ENCODE assay signal across 8 mouse cellular contexts in the genomic region with DNA sequence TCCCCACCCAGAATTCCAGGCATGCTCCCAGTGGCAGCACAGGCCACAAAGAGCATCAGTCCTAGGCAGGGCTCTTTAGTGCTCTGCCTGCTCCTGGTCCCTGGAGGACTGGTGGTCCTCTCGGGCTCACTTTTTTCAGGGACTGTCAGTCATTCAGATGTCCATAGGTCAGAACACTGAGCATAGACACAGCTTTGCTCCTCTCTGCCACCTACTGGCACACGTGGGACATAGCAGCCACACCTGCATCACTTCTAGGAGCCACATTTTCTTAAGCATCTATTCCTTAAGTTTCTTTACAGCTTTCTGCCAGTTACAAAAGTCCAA. TPM values are rescaled to one million over a fixed set of nuclear protein-coding genes. Genes with fewer than 3 reads are reported as not detected.
A peak's percentile ranks its signal among the peaks of the same experiment; 100 is the strongest.
DNase-seq lines count a peak whose midpoint lies in the region; ATAC-seq and TF ChIP-seq lines count a peak whose summit lies in the region.

No protein-coding gene starts in this region.

- H3K4me3 ChIP-seq in spleen, adult 2 months (ENCODE audit: extremely low read depth, insufficient read depth, insufficient read length): no peak overlapping the region
- H3K4me3 ChIP-seq in embryonic facial prominence, embryonic 11.5 days (ENCODE audit: low read depth, low read length): no peak overlapping the region
- H3K4me3 ChIP-seq in limb, embryonic 11.5 days (ENCODE audit: low read depth, low read length): no peak overlapping the region

- no peak for TF ChIP-seq POLR2A in spleen, adult 2 months (IDR thresholded peaks at IDR 0.05; ENCODE audit: low read depth, low read length)

- H3K27me3 ChIP-seq in spleen, adult 2 months (ENCODE audit: control insufficient read depth, insufficient read depth, low read length): no peaks in the 10 kb centered on the region
- H3K27me3 ChIP-seq in embryonic facial prominence, embryonic 11.5 days (ENCODE audit: control insufficient read depth, insufficient read depth, low read length): no peaks in the 10 kb centered on the region
- no peaks in the 10 kb centered on the region for H3K27me3 ChIP-seq in limb, embryonic 11.5 days (ENCODE audit: control insufficient read depth, insufficient read depth, low read length)

- 6% methylated on average over 2 of the region's 2 CpGs for WGBS in spleen, adult 2 months
- 14% methylated on average over 2 of the region's 2 CpGs for WGBS in embryonic facial prominence, embryonic 11.5 days
- 14% methylated on average over 2 of the region's 2 CpGs for WGBS in limb, embryonic 11.5 days

- no peak overlapping the region for H3K27ac ChIP-seq in spleen, adult 2 months (ENCODE audit: insufficient read depth, low read length)
- no peak overlapping the region for H3K27ac ChIP-seq in embryonic facial prominence, embryonic 11.5 days (replicated peaks; ENCODE audit: low read depth, low read length)
- H3K27ac ChIP-seq in limb, embryonic 11.5 days (replicated peaks; ENCODE audit: low read depth, low read length): no peak overlapping the region

- H3K4me1 ChIP-seq in spleen, adult 2 months (ENCODE audit: control insufficient read depth, insufficient read depth, insufficient read length): no peaks in the 10 kb centered on the region
- H3K4me1 ChIP-seq in embryonic facial prominence, embryonic 11.5 days (ENCODE audit: control insufficient read depth, insufficient read depth, low read length): no peaks in the 10 kb centered on the region
- H3K4me1 ChIP-seq in limb, embryonic 11.5 days (ENCODE audit: control insufficient read depth, insufficient read depth, low read length): peaks cover 3% of the 10 kb centered on the region; the same call in 1 of the 2 replicates

- no peaks in the 10 kb centered on the region for H3K9me3 ChIP-seq in embryonic facial prominence, embryonic 11.5 days (replicated peaks; ENCODE audit: control insufficient read depth, low read length)
- H3K9me3 ChIP-seq in limb, embryonic 11.5 days (ENCODE audit: control insufficient read depth, low read length): no peaks in the 10 kb centered on the region

- H3K4me2 ChIP-seq in embryonic facial prominence, embryonic 11.5 days (ENCODE audit: low read depth, low read length): no peak overlapping the region
- no peak overlapping the region for H3K4me2 ChIP-seq in limb, embryonic 11.5 days (ENCODE audit: low read depth, severe bottlenecking)

- no peaks in the 10 kb centered on the region for H3K36me3 ChIP-seq in spleen, adult 2 months (ENCODE audit: control insufficient read depth, insufficient read depth, low read length)
- H3K36me3 ChIP-seq in embryonic facial prominence, embryonic 11.5 days (replicated peaks; ENCODE audit: control insufficient read depth, insufficient read depth, low read depth, low read length): no peaks in the 10 kb centered on the region
- no peaks in the 10 kb centered on the region for H3K36me3 ChIP-seq in limb, embryonic 11.5 days (ENCODE audit: control insufficient read depth, insufficient read depth, low read length)

- H3K9ac ChIP-seq in embryonic facial prominence, embryonic 11.5 days (replicated peaks; ENCODE audit: low read length): no peak overlapping the region
- H3K9ac ChIP-seq in limb, embryonic 11.5 days (ENCODE audit: low read length): no peak overlapping the region

- no peak for DNase-seq in spleen, adult 2 months (ENCODE audit: low read depth in 1 of 2, low spot score in 2 of 2)
- DNase-seq in spleen, postnatal 10 days (ENCODE audit: low spot score in 2 of 2): no peak
- peak; percentile 52 for DNase-seq in embryonic facial prominence, embryonic 11.5 days (ENCODE audit: low spot score)
- peak; percentile 67 for DNase-seq in limb, embryonic 11.5 days (ENCODE audit: low spot score)
- peak; percentile 46 for DNase-seq in thymus, postnatal 4 days
- no peak for DNase-seq in layer of hippocampus, postnatal 10 days (ENCODE audit: low spot score in 2 of 2)
- DNase-seq in frontal cortex, postnatal 14 days (ENCODE audit: low spot score in 2 of 2): no peak
- no peak for DNase-seq in cerebellum, adult 8-10 months

- ATAC-seq in embryonic facial prominence, embryonic 11.5 days (replicated peaks; ENCODE audit: insufficient number of reproducible peaks, low FRiP score, low TSS enrichment, low read depth): peak; percentile 39; the same call in 1 of the 2 replicates
- peak; percentile 44; the same call in 1 of the 2 replicates for ATAC-seq in limb, embryonic 11.5 days (ENCODE audit: insufficient number of reproducible peaks, low FRiP score, low TSS enrichment, low read depth)

- TF ChIP-seq CTCF in spleen, adult 2 months (IDR thresholded peaks at IDR 0.05; ENCODE audit: extremely low read depth, insufficient read depth, insufficient read length, insufficient replicate concordance): peak; percentile 42; the same call in 1 of the 2 replicates

RNA-seq across cellular contexts. Expression of gene Serpina3n, which starts 12.6 kb away (rescaled TPM):
- 15.9 and 31.8 TPM in 2 replicates for polyA plus RNA-seq in spleen, adult 2 months (2012; rRNA removed)
- 0.10 and 0.13 TPM in 2 replicates for polyA plus RNA-seq in embryonic facial prominence, embryonic 11.5 days (2014; fragmentation: Nextera tagmentation; extraction: Ambion mirVana)
- not detected in 2 replicates for polyA plus RNA-seq in limb, embryonic 11.5 days (2014; fragmentation: Nextera tagmentation; extraction: Ambion mirVana)
- total RNA-seq in layer of hippocampus, postnatal 10 days (2021): 10 to 100 TPM; 23.3 to 28.2 TPM

RNA-seq across cellular contexts. Expression of gene Gsc, which starts 54.0 kb away (rescaled TPM):
- 0.06 TPM in 1 of 2 replicates, not detected in the other for polyA plus RNA-seq in spleen, adult 2 months (2012; rRNA removed)
- polyA plus RNA-seq in embryonic facial prominence, embryonic 11.5 days (2014; fragmentation: Nextera tagmentation; extraction: Ambion mirVana): 30.3 and 34.6 TPM in 2 replicates
- polyA plus RNA-seq in limb, embryonic 11.5 days (2014; fragmentation: Nextera tagmentation; extraction: Ambion mirVana): 24.4 and 33.2 TPM in 2 replicates
- total RNA-seq in layer of hippocampus, postnatal 10 days (2021): not detected

Comparison
In these comparisons a context has a peak if more than half of its experiments do, and no peak if none do; other contexts are left out.
1. DNase-seq: peak in embryonic facial prominence, embryonic 11.5 days (single experiment), limb, embryonic 11.5 days (single experiment) and thymus, postnatal 4 days (single experiment); none in spleen, adult 2 months (0 of 2), spleen, postnatal 10 days (0 of 2), layer of hippocampus, postnatal 10 days (0 of 2), frontal cortex, postnatal 14 days (0 of 2) and cerebellum, adult 8-10 months (single experiment).
2. RNA of gene Serpina3n, which starts 12.6 kb away (polyA plus RNA-seq): 15.9 to 31.8 TPM in spleen, adult 2 months; 0.10 to 0.13 TPM in embryonic facial prominence, embryonic 11.5 days and not detected in limb, embryonic 11.5 days; every median in the first group is over 10 times any median in the second.
3. RNA of gene Gsc, which starts 54.0 kb away (polyA plus RNA-seq): 30.3 to 34.6 TPM in embryonic facial prominence, embryonic 11.5 days and 24.4 to 33.2 TPM in limb, embryonic 11.5 days; 0.06 TPM in spleen, adult 2 months; every median in the first group is over 10 times any median in the second.